Mouse (Mus musculus): ENCODE data around the gene Olfr460. TPM values are rescaled to one million over a fixed set of nuclear protein-coding genes. Genes with fewer than 3 reads are reported as not detected.
"Not testable (repeated sequence)": the region's sequence is repeated elsewhere in the genome, so short reads cannot be mapped to it uniquely, and the experiment has no call there.

Gene Olfr460
- not detected in 2 replicates for polyA plus RNA-seq (2012; ENCODE audit: insufficient read depth, insufficient read length, missing spikeins)

DNA sequence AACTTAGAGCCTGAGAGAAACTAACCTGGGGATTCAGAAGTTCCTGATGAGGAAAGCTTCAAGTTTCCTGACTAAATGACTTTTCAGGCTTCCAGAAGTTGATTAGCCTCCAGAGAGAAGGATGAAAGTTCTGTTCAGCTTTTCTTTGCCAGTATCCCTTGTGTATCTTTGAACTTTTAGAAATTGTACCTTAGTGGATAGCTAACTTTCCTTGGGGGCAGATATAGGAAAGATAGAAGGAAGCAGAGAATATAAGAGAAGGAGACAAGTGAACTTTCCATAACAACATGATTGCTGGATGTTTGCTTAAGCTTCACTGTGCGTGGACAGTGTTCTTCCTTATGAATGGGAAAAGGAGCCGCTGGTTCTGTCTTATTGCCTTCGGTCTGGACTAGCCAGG, at the start of gene Olfr460:
Olfr460 (plus strand) TSS at position 301 of the 400 bp plus-strand sequence.
- Histone ChIP-seq H3K27ac (ENCODE audit: insufficient read depth, low read depth, low read length) (no peak within 1 kb of the TSS), H3K4me1 (ENCODE audit: control insufficient read depth, insufficient read depth, low read length) (peaks cover 18% of the 10 kb centered on the region), H3K4me3 (ENCODE audit: insufficient read depth, low read length) (no peak within 1 kb of the TSS)
- TF ChIP-seq POLR2A (IDR thresholded peaks at IDR 0.05; ENCODE audit: borderline replicate concordance, low read depth, low read length) (no peak), CTCF (IDR thresholded peaks at IDR 0.05; ENCODE audit: low read depth, low read length) (no peak)

DNA sequence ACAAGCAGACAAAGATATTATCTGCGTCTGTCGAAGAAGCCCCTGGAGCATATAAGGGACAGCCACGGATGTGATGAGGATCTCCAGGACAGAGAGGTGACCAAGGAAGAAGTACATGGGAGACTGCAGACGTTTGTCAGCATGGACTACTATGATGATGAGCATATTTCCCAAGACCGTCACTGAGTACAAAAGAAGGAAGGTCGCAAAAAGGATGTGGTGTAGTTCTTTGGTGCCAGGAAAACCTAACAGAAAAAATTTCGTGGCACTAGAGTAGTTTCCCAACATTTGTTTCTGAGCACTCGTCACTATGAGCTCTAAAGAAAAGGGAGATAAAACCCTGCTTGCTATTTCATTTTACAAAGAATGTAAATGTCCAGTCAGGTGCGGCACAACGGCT, 24.6 kb upstream of the Olfr460 start:
- Histone ChIP-seq H3K4me3 (ENCODE audit: insufficient read depth, low read length) (no peak overlapping the region), H3K27ac (ENCODE audit: insufficient read depth, low read depth, low read length) (no peak overlapping the region), H3K4me1 (ENCODE audit: control insufficient read depth, insufficient read depth, low read length) (peaks cover 2% of the 10 kb centered on the region; the same call in 1 of the 2 replicates)
- TF ChIP-seq CTCF (IDR thresholded peaks at IDR 0.05; ENCODE audit: low read depth, low read length) (no peak), POLR2A (IDR thresholded peaks at IDR 0.05; ENCODE audit: borderline replicate concordance, low read depth, low read length) (no peak)

DNA sequence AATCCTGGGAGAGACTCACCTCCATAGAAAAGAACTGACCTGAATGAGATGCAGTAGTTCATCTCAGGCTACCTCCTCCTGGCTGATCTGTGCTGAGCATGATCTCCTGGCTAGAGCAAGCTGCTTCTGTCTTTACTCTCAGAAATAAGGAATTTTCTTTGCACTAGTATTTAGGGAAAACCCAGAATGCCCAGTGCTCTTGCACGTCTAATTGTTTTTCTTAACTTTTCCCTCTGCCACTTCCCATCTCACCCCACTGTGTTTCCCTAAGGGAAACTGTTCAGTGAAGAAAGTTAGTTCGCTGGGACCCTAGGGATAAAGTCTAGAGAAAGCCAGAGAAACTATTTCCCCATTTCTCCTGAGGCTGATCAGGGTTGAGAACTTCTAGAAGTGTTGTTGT, 14.3 kb upstream of the Olfr460 start, which contains the start of gene Olfr461:
Olfr461 (minus strand) TSS at position 101 of the 400 bp plus-strand sequence.
- H3K4me3 ChIP-seq (ENCODE audit: insufficient read depth, low read length) = no peak within 1 kb of the TSS
- H3K27ac ChIP-seq (ENCODE audit: insufficient read depth, low read depth, low read length) = no peak within 1 kb of the TSS
- peaks cover 2% of the 10 kb centered on the region; the same call in 1 of the 2 replicates for H3K4me1 ChIP-seq (ENCODE audit: control insufficient read depth, insufficient read depth, low read length)
- no peak for TF ChIP-seq CTCF (IDR thresholded peaks at IDR 0.05; ENCODE audit: low read depth, low read length)

DNA sequence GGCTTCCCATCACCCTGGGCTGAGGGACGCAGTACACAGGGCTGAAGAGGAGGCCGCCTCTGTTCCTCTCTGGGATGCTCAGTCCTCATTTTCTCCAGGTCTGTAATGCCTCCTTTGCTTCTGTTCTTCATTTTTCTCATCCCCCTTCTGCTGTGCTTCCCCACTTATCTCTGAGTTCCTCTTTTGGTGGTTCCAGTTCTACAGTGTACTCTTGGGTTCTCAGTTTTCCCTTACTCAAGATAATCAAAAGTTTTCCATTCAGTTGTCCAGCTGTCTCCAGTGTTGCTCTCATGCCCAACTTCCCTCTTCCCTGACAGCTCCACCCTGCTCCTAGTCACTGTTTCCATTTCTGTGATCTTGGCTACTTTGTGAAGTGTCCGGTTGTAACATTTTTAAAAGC, 4.3 kb downstream of the Olfr460 start:
- no peak overlapping the region for H3K4me3 ChIP-seq (ENCODE audit: insufficient read depth, low read length)
- peaks cover 36% of the 10 kb centered on the region for H3K4me1 ChIP-seq (ENCODE audit: control insufficient read depth, insufficient read depth, low read length)
- peak overlapping the region; percentile 78 for H3K27ac ChIP-seq (ENCODE audit: insufficient read depth, low read depth, low read length)
- TF ChIP-seq POLR2A (IDR thresholded peaks at IDR 0.05; ENCODE audit: borderline replicate concordance, low read depth, low read length) (no peak), CTCF (IDR thresholded peaks at IDR 0.05; ENCODE audit: low read depth, low read length) (no peak)

- no peak overlapping the region for H3K4me3 ChIP-seq (ENCODE audit: insufficient read depth, low read length)
- no peak for TF ChIP-seq CTCF (IDR thresholded peaks at IDR 0.05; ENCODE audit: low read depth, low read length)
- no peak for TF ChIP-seq POLR2A (IDR thresholded peaks at IDR 0.05; ENCODE audit: borderline replicate concordance, low read depth, low read length)
- peaks cover 42% of the 10 kb centered on the region for H3K4me1 ChIP-seq (ENCODE audit: control insufficient read depth, insufficient read depth, low read length)
- H3K27ac ChIP-seq (ENCODE audit: insufficient read depth, low read depth, low read length) = peak overlapping the region; percentile 77
Measured at GRCm38 (mm10) chr6:40576305-40576704, 7.0 kb downstream of the Olfr460 start.

- TF ChIP-seq POLR2A (IDR thresholded peaks at IDR 0.05; ENCODE audit: borderline replicate concordance, low read depth, low read length) (no peak), CTCF (IDR thresholded peaks at IDR 0.05; ENCODE audit: low read depth, low read length) (no peak)
- Histone ChIP-seq H3K27ac (ENCODE audit: insufficient read depth, low read depth, low read length) (no peak overlapping the region), H3K4me3 (ENCODE audit: insufficient read depth, low read length) (no peak overlapping the region), H3K4me1 (ENCODE audit: control insufficient read depth, insufficient read depth, low read length) (peaks cover 23% of the 10 kb centered on the region)
Measured at GRCm38 (mm10) chr6:40584336-40584735, 15.0 kb downstream of the Olfr460 start.

GRCm38 (mm10) chr6:40585645-40586044, 16.4 kb downstream of the Olfr460 start, which contains the start of gene Clec5a:
Gene Clec5a (minus strand): TSS chr6:40585821.
- H3K27ac ChIP-seq (ENCODE audit: insufficient read depth, low read depth, low read length) = peak within 1 kb of the TSS; percentile 70
- peak within 1 kb of the TSS; percentile 51 for H3K4me3 ChIP-seq (ENCODE audit: insufficient read depth, low read length)
- TF ChIP-seq POLR2A (IDR thresholded peaks at IDR 0.05; ENCODE audit: borderline replicate concordance, low read depth, low read length) (no peak), CTCF (IDR thresholded peaks at IDR 0.05; ENCODE audit: low read depth, low read length) (no peak)
- peaks cover 20% of the 10 kb centered on the region for H3K4me1 ChIP-seq (ENCODE audit: control insufficient read depth, insufficient read depth, low read length)

DNA sequence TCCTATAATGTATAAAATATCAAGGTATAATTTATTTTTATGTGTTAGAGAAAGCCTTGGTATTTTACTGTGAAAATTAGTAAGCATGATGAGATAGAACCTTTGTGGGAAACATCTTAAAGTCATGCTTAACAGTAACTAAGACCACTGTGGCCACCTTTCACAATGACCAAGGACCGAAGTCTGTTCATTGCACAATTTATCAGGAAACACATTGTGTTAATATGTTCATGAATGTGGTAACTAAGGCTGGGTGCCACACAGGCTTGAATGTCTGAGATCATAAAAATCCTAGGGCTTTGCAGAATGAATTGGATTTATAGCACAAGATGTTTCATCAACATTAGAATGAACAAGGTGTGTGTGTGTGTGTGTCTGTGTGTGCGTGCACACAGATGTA, 19.1 kb downstream of the Olfr460 start:
- TF ChIP-seq CTCF (IDR thresholded peaks at IDR 0.05; ENCODE audit: low read depth, low read length) (no peak), POLR2A (IDR thresholded peaks at IDR 0.05; ENCODE audit: borderline replicate concordance, low read depth, low read length) (no peak)
- Histone ChIP-seq H3K27ac (ENCODE audit: insufficient read depth, low read depth, low read length) (no peak overlapping the region), H3K4me3 (ENCODE audit: insufficient read depth, low read length) (no peak overlapping the region), H3K4me1 (ENCODE audit: control insufficient read depth, insufficient read depth, low read length) (peaks cover 14% of the 10 kb centered on the region)

DNA sequence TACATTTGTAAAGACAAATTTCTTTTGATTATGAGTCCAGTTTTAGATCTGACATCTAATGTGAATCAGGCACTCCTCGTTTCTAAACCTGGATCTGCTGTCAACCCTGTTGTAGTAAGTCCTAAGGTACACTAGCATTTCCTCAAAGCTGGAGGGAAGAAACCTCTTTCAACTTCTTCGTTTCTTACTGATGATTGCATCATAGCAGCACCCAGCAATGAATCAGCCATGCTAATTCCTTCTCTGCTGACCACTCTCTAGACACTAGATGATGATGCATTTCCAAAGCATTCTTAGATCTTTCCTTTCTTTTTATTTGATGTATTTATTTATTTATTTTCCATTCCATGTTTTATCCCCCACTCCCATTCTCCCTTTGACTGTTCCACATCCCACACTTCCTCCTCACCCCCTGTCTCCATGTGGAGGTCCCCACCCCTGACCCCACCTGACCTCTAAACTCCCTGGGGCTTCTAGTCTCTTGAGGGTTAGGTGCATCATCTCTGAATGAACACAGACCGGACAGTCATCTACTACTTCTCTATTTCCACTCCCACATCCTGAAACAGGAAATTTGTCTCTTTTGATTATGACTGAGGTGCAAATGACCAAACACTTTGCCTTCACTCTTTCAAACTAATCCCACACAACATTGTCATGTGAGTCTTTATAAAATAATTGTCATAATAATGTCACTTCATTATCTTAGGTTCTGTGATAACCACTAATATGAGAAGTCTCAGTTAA, 25.7 kb downstream of the Olfr460 start:
- Histone ChIP-seq H3K4me3 (ENCODE audit: insufficient read depth, low read length) (no peak overlapping the region), H3K27ac (ENCODE audit: insufficient read depth, low read depth, low read length) (peak overlapping the region; percentile 34), H3K4me1 (ENCODE audit: control insufficient read depth, insufficient read depth, low read length) (peaks cover 8% of the 10 kb centered on the region)
- no peak for TF ChIP-seq POLR2A (IDR thresholded peaks at IDR 0.05; ENCODE audit: borderline replicate concordance, low read depth, low read length)
- no peak for TF ChIP-seq CTCF (IDR thresholded peaks at IDR 0.05; ENCODE audit: low read depth, low read length)

GRCm38 (mm10) chr6:40598546-40598945, 29.3 kb downstream of the Olfr460 start:
- H3K4me3 ChIP-seq (ENCODE audit: insufficient read depth, low read length); H3K27ac ChIP-seq (ENCODE audit: insufficient read depth, low read depth, low read length); H3K4me1 ChIP-seq (ENCODE audit: control insufficient read depth, insufficient read depth, low read length): not testable (repeated sequence)

Measured in bone marrow macrophage, adult 2 months (primary cell).